Mouse (Mus musculus): ENCODE results near the gene Ubac1. TPM values are rescaled to one million over a fixed set of nuclear protein-coding genes. Genes with fewer than 3 reads are reported as not detected.

Gene Ubac1
- polyA plus RNA-seq, 1 experiment from 2014 or later = 487 TPM

DNA sequence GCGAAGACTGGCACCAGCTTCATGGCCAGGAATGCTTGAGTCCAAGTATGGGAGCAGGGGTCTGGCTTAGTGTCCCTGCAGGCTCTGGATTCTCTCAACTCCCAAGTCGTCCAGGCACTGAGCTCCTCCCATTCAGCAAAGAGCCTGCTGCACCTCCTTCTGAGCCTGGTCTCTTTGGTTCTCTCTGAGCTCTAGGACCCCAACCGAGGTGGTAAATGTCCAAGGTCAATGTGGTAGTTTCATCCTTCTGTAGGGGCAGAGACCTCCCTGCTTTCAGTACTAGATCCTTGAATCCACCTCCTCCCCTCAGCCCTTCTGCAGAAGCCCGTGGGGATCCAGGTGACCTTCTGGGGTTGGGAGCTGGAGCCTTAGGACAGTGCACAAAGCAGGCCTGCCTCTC is 31.3 kb upstream of the Ubac1 start:
- H3K27ac ChIP-seq = no peak overlapping the region
- no peaks in the 10 kb centered on the region for H3K36me3 ChIP-seq
- H3K4me2 ChIP-seq = no peak overlapping the region
- no peak overlapping the region for H3K9ac ChIP-seq
- H3K4me1 ChIP-seq = peaks cover 26% of the 10 kb centered on the region
- H3K9me3 ChIP-seq (replicated peaks) = no peaks in the 10 kb centered on the region
- H3K4me3 ChIP-seq = no peak overlapping the region
- ATAC-seq = no peak
- WGBS (ENCODE audit: insufficient replicate concordance) = 43% methylated on average over 4 of the region's 4 CpGs
- peaks cover 7% of the 10 kb centered on the region for H3K27me3 ChIP-seq (replicated peaks)

DNA sequence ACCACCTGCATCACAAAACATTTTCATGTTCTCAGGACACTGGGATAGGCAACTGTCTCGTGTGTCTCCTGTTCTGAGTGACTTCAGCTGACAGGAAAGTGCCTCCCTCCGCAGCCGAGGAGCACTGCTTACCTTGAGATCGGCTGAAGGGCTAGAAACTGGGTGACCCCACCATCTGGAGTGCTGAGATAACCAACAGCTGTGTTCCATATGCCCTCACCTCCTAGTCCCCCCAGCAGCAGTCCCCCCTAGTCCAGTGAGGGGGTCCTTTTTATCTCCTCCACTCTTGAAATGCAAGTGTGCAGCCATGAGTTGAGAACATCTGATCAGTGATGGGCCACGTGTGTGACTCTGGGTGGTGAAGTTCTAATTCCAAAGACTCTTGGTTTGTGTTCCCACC is 27.3 kb upstream of the Ubac1 start:
- H3K27me3 ChIP-seq (replicated peaks) = peaks cover 16% of the 10 kb centered on the region
- WGBS (ENCODE audit: insufficient replicate concordance) = 7% methylated on average over 5 of the region's 5 CpGs
- H3K9ac ChIP-seq = peak overlapping the region; percentile 36; the same call in 1 of the 2 replicates
- peak; percentile 83 for ATAC-seq
- no peaks in the 10 kb centered on the region for H3K36me3 ChIP-seq
- H3K27ac ChIP-seq = peak overlapping the region; percentile 49
- H3K4me1 ChIP-seq = peaks cover 24% of the 10 kb centered on the region
- no peak overlapping the region for H3K4me3 ChIP-seq
- H3K9me3 ChIP-seq (replicated peaks) = no peaks in the 10 kb centered on the region
- peak overlapping the region; percentile 20; the same call in 1 of the 2 replicates for H3K4me2 ChIP-seq

DNA sequence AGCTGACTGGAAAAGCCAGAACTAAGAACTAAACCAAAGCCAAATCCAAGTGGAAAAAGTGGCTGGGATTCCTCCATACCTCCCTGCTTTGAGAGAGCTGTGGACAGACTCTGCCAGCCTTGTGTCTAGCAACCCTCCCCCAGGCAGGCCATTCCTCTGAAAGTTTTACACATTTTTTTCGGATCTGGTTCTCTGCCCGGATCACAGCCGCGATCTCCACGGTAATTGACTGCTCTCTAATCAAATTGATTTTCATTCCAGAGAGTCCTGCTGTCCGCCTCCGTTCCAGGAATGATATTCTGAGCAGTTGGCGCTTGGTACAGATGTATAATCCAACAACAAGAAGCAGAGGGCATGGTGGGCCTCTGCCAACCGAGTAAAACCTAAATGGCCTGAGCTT is 22.7 kb upstream of the Ubac1 start:
- peaks cover 25% of the 10 kb centered on the region for H3K27me3 ChIP-seq (replicated peaks)
- peaks cover 52% of the 10 kb centered on the region for H3K4me1 ChIP-seq

DNA sequence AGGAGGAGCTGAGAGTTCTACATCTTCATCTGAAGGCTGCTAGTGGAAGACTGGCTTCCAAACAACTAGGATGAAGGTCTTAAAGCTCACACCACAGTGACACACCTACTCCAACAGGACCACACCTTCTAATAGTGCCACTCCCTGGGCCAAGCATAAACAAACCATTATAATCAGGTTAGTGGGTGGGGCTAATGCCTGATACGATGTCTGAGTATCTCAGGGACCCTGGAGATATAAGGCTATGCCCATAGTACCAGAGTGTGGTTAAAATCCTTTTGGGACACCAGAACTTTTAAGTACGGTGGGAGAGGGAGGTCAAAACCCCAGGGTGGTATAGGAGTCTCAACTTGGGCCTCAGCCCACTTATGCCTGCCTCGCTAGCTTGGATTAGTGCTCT is 21.1 kb upstream of the Ubac1 start:
- 69% methylated on average over 3 of the region's 3 CpGs for WGBS (ENCODE audit: insufficient replicate concordance)
- no peaks in the 10 kb centered on the region for H3K9me3 ChIP-seq (replicated peaks)
- ATAC-seq = peak; percentile 77

More for the DNA sequence above, 22.7 kb upstream of the Ubac1 start:
- Histone ChIP-seq H3K9ac (no peak overlapping the region), H3K4me3 (no peak overlapping the region), H3K27ac (no peak overlapping the region), H3K36me3 (no peaks in the 10 kb centered on the region), H3K4me2 (no peak overlapping the region), H3K9me3 (replicated peaks) (no peaks in the 10 kb centered on the region)
- 80% methylated on average over 9 of the region's 9 CpGs for WGBS (ENCODE audit: insufficient replicate concordance)
- ATAC-seq = no peak

DNA sequence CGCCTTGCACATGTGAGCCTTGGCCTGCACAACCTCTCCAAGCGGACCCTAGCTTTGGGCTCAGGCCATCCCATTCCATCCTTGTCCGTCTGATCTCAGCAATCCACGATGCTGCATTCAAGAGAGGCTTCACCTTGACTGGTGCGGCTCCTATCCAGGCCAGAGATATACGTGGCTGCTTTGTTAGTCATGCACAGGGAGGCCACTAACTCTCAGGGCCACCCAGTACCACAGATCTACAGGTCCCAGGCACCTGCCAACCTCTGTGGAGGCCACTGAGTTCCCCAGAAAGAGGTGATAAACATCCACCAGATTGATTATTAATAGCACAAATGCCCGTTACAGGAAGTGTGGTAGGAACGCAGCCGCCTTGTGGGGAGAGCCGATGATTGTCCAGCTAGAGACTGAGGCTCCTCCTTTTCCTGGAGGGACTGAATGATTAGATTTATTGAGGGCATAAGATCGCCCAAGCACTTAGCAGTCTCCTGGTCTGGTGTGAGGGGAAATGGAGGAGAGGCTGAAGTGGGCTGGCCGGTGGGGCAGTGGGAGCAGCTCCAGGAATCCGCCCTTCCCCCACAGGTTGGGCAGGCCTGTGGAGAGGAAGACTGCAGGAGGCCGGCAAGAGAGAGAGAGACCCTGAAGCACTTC is 19.7 kb upstream of the Ubac1 start:
- peak overlapping the region; percentile 16; the same call in 1 of the 2 replicates for H3K4me2 ChIP-seq
- H3K27ac ChIP-seq = no peak overlapping the region
- ATAC-seq = no peak

More for the DNA sequence above, 21.1 kb upstream of the Ubac1 start:
- H3K27ac ChIP-seq = 0 out of 2 replicates have a peak overlapping the region, but pooled peaks have one; percentile 17
- no peak overlapping the region for H3K9ac ChIP-seq
- peaks cover 27% of the 10 kb centered on the region for H3K27me3 ChIP-seq (replicated peaks)
- no peaks in the 10 kb centered on the region for H3K36me3 ChIP-seq
- H3K4me1 ChIP-seq = peaks cover 52% of the 10 kb centered on the region
- H3K4me3 ChIP-seq = no peak overlapping the region
- H3K4me2 ChIP-seq = no peak overlapping the region

DNA sequence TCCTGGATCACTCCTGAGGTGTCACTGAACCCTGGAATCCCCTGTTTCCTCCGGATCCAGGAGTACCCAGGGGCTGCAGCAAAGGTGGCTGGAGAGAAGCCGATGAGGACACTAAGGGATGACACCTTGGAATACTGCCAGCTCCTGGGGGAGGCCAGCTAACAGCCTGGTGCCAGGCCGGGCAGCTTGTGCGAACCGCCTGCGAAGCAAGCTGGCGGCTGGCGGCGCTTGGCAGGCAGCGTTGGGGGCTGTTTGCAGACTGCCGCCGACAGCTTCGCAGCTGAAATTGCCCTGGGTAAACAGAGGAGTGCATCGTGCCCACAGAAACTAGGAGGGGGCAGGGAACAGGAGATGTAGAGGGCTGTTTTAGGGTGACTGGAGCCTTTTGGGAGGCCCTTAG is 18.4 kb upstream of the Ubac1 start:
- H3K4me1 ChIP-seq = peaks cover 77% of the 10 kb centered on the region
- 65% methylated on average over 14 of the region's 14 CpGs for WGBS (ENCODE audit: insufficient replicate concordance)
- no peaks in the 10 kb centered on the region for H3K9me3 ChIP-seq (replicated peaks)
- H3K4me2 ChIP-seq = no peak overlapping the region
- ATAC-seq = no peak
- H3K36me3 ChIP-seq = no peaks in the 10 kb centered on the region
- H3K27me3 ChIP-seq (replicated peaks) = peaks cover 19% of the 10 kb centered on the region
- H3K4me3 ChIP-seq = no peak overlapping the region
- H3K9ac ChIP-seq = no peak overlapping the region
- H3K27ac ChIP-seq = no peak overlapping the region

More for the DNA sequence above, 19.7 kb upstream of the Ubac1 start:
- 25% methylated on average over 14 of the region's 14 CpGs for WGBS (ENCODE audit: insufficient replicate concordance)
- Histone ChIP-seq H3K9me3 (replicated peaks) (no peaks in the 10 kb centered on the region), H3K4me3 (no peak overlapping the region), H3K4me1 (peaks cover 64% of the 10 kb centered on the region), H3K36me3 (no peaks in the 10 kb centered on the region), H3K27me3 (replicated peaks) (peaks cover 21% of the 10 kb centered on the region), H3K9ac (no peak overlapping the region)

DNA sequence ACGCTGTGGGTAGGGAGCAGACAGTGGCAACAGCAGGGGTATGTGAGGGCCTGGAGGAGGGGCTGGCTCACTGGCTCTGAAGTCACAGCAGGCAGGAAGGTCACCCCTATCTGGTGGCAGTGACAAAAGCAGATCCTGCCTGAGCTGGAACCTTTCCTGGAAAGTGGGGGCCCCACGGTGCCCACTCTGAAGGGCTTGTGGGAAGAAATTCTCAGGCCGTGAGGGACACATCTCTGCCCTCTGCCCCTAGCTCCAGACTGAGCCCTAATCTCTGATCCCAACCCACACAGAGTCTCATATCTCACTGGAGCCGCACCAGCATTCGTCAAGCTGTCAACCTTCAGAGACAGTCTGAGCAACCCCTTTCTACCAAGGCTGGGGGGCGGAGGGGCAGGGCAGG is 15.8 kb upstream of the Ubac1 start:
- Histone ChIP-seq H3K27ac (peak overlapping the region; percentile 90), H3K4me2 (peak overlapping the region; percentile 56), H3K27me3 (replicated peaks) (peaks cover 19% of the 10 kb centered on the region), H3K9me3 (replicated peaks) (no peaks in the 10 kb centered on the region), H3K4me3 (no peak overlapping the region), H3K9ac (peak overlapping the region; percentile 57), H3K4me1 (peaks cover 82% of the 10 kb centered on the region), H3K36me3 (no peaks in the 10 kb centered on the region)
- peak; percentile 93 for ATAC-seq
- WGBS (ENCODE audit: insufficient replicate concordance) = 15% methylated on average over 6 of the region's 6 CpGs

DNA sequence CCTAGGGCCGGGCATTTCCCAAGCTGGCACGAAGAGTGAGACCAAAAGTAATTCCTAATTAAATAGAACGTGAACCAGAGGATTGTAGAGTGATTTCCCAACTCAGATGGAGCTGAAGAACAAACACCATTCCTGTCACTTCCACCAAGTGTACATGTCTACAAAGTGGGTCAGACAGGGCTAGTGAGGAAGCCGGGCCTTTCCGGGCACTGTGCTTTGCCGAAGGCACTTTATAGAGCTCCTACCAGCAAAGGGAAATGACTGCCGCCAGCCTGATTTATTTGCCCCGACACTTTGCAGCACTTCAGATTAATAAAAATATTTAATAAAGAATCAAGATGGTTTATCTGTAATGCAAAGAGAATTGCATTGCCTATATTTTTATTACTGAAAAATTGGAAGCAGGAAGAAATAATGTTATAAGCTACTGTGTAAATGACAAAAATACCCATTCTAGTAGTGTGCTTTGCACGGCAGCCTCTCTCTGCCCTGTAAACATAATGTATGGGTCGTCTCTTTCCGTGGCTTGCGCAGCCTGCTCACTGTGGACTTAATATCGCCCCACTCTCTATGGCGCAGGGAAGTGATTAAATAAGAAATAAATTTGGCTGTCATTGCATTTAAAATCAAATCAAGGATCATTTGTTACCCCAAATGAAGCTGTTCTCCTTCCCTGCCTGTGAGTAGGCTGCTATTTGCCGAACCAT is 12.9 kb upstream of the Ubac1 start:
- no peak overlapping the region for H3K27ac ChIP-seq
- no peak overlapping the region for H3K4me3 ChIP-seq
- H3K36me3 ChIP-seq = no peaks in the 10 kb centered on the region
- H3K27me3 ChIP-seq (replicated peaks) = peaks cover 10% of the 10 kb centered on the region
- H3K4me1 ChIP-seq = peaks cover 66% of the 10 kb centered on the region
- ATAC-seq = no peak
- no peaks in the 10 kb centered on the region for H3K9me3 ChIP-seq (replicated peaks)
- no peak overlapping the region for H3K9ac ChIP-seq
- no peak overlapping the region for H3K4me2 ChIP-seq
- 86% methylated on average over 15 of the region's 15 CpGs for WGBS (ENCODE audit: insufficient replicate concordance)

DNA sequence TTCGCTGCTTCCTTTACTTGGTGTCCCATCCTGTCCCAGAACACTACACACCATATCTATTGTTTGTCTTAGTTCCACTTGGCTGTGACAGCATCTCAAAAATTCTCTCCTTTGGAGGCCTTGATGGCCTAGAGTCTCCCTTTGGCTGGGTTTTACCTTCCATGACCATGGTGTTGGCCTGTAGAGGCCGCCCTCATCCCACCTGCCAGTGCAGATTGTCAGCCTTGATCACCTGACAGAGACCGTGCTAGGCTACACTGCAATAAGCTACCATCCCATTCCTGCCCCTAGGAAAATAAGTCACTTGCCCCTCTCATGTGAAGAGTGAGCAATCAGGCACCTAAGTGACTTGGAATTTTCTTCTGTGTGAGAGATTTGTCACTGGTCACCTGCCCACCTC is 8.7 kb upstream of the Ubac1 start:
- Histone ChIP-seq H3K36me3 (no peaks in the 10 kb centered on the region), H3K9me3 (replicated peaks) (no peaks in the 10 kb centered on the region), H3K4me3 (no peak overlapping the region), H3K27me3 (replicated peaks) (peaks cover 22% of the 10 kb centered on the region), H3K27ac (no peak overlapping the region), H3K9ac (no peak overlapping the region), H3K4me2 (no peak overlapping the region), H3K4me1 (peaks cover 24% of the 10 kb centered on the region)
- ATAC-seq = peak; percentile 53; the same call in 1 of the 2 replicates
- 34% methylated on average over 3 of the region's 3 CpGs for WGBS (ENCODE audit: insufficient replicate concordance)

DNA sequence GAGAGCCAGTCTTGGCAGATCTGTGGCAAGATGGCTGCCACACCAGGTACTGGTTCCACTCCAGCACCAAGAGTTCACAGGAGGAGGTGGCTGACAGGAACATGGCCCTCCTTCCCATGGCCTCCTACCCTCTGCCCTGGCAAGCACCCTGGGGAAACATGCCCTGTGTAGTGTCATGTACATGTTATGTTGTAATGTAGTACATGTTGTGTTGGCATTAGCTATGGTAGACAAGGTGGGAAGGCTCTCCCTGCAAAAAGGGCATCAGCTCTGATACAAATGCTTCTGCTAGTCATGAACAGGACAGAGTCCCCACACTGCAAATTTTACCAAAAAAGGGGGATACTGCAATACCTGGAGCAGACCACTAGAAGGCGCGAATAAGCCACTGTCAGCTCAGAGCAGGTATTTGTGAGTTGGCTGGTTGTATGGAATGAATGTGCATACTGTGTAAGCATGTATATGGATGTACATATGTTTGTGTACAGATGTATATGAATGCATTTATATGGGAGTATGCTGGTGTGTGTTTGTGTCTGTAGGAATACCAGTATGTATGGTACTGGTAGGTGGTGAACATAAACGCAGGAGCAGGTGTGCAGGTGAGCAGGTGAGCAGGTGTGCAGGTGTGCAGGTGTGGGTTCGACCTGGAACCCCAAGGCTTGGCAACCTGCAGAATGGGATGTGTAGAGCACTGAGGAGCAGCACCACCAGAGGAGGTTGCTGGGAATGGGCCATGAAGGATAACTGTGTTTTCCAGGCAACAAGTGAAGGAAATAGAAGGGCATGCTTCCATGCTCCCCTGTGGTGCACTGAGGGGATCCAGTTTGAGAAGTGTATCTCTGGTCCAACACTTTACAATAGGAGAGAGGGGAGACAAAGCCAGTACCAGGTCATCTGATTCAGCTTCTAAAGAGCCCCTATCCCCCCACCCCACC is 2.9 kb upstream of the Ubac1 start:
- ATAC-seq = no peak
- H3K36me3 ChIP-seq = peaks cover 2% of the 10 kb centered on the region
- H3K27me3 ChIP-seq (replicated peaks) = 0 out of 2 replicates have a peak, but pooled peaks cover 18% of the 10 kb centered on the region
- 33% methylated on average over 4 of the region's 4 CpGs for WGBS (ENCODE audit: insufficient replicate concordance)
- H3K27ac ChIP-seq = peak overlapping the region; percentile 82
- H3K4me3 ChIP-seq = no peak overlapping the region
- peaks cover 39% of the 10 kb centered on the region for H3K4me1 ChIP-seq
- no peaks in the 10 kb centered on the region for H3K9me3 ChIP-seq (replicated peaks)
- peak overlapping the region; percentile 22; the same call in 1 of the 2 replicates for H3K9ac ChIP-seq
- H3K4me2 ChIP-seq = no peak overlapping the region

DNA sequence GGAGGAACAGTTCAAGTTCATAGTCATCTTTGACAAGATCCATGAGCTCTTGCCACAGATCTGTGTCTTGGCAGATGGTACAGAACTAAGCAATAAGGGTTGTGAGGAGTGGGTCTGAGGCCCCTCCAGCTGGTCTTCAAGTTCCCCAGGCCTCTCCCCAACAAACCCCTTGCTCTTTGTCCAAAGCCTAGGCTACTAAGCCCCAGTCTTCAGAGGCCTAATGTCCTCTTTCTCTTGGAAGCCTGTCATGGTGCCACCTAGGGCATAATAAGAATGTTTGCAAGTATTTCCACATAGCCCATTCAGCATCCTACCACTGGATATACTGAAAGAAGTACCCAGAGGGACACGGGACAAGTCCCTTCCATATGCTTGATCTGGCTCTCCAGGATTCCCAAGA is 1.1 kb upstream of the Ubac1 start:
- Histone ChIP-seq H3K4me3 (no peak overlapping the region), H3K4me2 (peak overlapping the region; percentile 7; the same call in 1 of the 2 replicates), H3K36me3 (peaks cover 20% of the 10 kb centered on the region), H3K27ac (peak overlapping the region; percentile 99), H3K9ac (peak overlapping the region; percentile 42; the same call in 1 of the 2 replicates), H3K9me3 (replicated peaks) (no peaks in the 10 kb centered on the region), H3K27me3 (replicated peaks) (0 out of 2 replicates have a peak, but pooled peaks cover 2% of the 10 kb centered on the region), H3K4me1 (peaks cover 56% of the 10 kb centered on the region)
- 76% methylated on average over 1 of the region's 1 CpGs for WGBS (ENCODE audit: insufficient replicate concordance)
- no peak for ATAC-seq

Data from liver, embryonic 12.5 days (tissue).